Mouse (Mus musculus): ENCODE results near the gene Mpv17l. TPM values are rescaled to one million over a fixed set of nuclear protein-coding genes. Genes with fewer than 3 reads are reported as not detected.
A peak's percentile ranks its signal among the peaks of the same experiment; 100 is the strongest.
"Not testable (repeated sequence)": the region's sequence is repeated elsewhere in the genome, so short reads cannot be mapped to it uniquely, and the experiment has no call there.

Mpv17l gene
- total RNA-seq, 2 experiments from 2014 or later: not detected

DNA sequence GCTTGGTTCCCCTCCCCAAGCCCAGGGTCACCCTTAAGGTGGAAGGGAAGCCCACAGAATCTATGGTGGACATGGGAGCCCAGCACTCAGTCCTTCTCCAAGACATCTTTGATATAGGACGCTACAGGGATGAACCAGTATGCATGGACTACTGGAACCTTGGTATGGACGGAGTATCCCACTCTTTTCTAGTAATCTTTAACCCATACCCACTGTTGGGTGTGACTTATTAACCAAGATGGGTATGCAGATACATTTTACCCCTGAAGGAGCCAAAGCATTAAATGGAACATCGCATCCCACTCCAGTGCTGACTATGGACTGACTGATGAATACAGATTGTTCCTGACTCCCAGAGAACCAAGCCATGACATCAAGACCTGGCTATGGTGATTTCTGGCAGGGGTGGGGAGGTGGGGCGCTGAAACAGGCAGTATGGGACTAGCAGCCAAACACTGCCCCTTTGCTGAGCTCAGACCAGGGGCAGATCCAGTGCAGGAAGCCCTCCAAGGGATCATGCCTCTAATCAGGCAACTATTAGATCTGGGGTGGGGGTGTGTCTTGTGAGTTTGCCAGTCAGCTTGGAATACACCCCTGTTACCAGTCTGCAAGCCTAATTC lies 24.6 kb downstream of the Mpv17l start:
- ATAC-seq (replicated peaks; ENCODE audit: poor library complexity, severe bottlenecking): no peak

GRCm38 (mm10) chr16:13940139-13940846 lies 37.3 kb downstream of the Mpv17l start:
- no peak; the same call in 1 of the 2 replicates for ATAC-seq (replicated peaks; ENCODE audit: poor library complexity, severe bottlenecking)

GRCm38 (mm10) chr16:13940847-13941395 lies 38.0 kb downstream of the Mpv17l start:
- ATAC-seq (replicated peaks; ENCODE audit: poor library complexity, severe bottlenecking): peak; percentile 52

- 0 out of 2 replicates have a peak, but pooled peaks have one; percentile 16 for ATAC-seq (replicated peaks; ENCODE audit: poor library complexity, severe bottlenecking)
These were observed 41.2 kb downstream of the Mpv17l start for GRCm38 (mm10) chr16:13944178-13944577.

- ATAC-seq (replicated peaks; ENCODE audit: poor library complexity, severe bottlenecking): no peak
These were observed 41.8 kb downstream of the Mpv17l start for GRCm38 (mm10) chr16:13944752-13945151.

DNA sequence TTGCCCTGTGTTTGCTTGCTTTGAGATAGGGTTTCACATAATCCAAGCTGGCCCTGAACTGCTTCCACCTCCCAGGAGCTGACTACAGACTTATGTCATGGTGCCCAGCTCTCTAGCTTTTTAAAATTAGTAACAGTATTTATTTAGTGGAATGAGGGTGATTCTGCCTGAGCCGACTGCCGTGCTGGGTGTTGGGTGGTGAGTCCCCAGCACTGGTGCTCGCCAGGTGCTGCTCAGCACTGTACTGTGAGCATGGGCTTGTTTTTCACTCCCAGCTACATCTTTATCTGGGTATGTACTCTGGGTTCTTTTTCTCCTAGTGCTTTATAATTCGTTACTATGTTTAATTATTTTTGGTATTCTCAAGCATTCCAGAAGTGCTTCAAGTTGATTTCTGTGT lies 42.2 kb downstream of the Mpv17l start:
- ATAC-seq (replicated peaks; ENCODE audit: poor library complexity, severe bottlenecking): no peak

GRCm38 (mm10) chr16:13946306-13946705 lies 43.3 kb downstream of the Mpv17l start:
- ATAC-seq (replicated peaks; ENCODE audit: poor library complexity, severe bottlenecking): no peak

GRCm38 (mm10) chr16:13951245-13951644 lies 48.3 kb downstream of the Mpv17l start:
- no peak for ATAC-seq (replicated peaks; ENCODE audit: poor library complexity, severe bottlenecking)

- ATAC-seq (replicated peaks; ENCODE audit: poor library complexity, severe bottlenecking): no peak
These were observed 59.1 kb downstream of the Mpv17l start for GRCm38 (mm10) chr16:13962053-13962452.

GRCm38 (mm10) chr16:13969096-13969495 lies 66.1 kb downstream of the Mpv17l start:
- ATAC-seq (replicated peaks; ENCODE audit: poor library complexity, severe bottlenecking): no peak

- ATAC-seq (replicated peaks; ENCODE audit: poor library complexity, severe bottlenecking): no peak
These were observed 69.1 kb downstream of the Mpv17l start for GRCm38 (mm10) chr16:13972051-13972450.

DNA sequence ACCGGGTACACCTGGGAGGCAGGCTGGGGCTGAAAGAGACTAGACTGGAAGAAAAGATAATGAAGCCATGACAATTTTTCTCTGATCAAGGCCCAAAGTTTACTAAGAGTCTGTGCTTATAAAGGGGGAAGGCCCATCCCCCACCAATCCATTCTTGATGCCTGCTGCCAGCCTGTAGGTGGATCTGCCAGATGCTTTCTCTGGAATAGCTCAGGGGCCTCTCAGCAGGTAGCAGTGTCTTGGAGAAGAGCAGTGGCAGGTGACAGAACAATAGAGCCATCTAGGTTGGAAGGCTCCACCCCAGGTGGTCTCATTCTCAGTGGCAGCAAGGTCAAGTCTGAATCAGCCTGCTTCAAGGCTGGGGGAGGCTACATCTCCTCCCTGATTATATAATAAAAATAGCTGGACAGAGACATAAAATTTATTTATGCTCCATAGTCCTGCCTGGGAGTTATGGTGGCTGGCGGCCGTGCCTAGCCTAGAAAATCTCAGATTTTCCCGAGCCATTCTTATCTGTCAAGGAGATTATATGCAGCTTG lies 73.5 kb downstream of the Mpv17l start:
- ATAC-seq (replicated peaks; ENCODE audit: poor library complexity, severe bottlenecking): not testable (repeated sequence)

- ATAC-seq (replicated peaks; ENCODE audit: poor library complexity, severe bottlenecking): not testable (repeated sequence)
These were observed 74.1 kb downstream of the Mpv17l start for GRCm38 (mm10) chr16:13977026-13977425.

DNA sequence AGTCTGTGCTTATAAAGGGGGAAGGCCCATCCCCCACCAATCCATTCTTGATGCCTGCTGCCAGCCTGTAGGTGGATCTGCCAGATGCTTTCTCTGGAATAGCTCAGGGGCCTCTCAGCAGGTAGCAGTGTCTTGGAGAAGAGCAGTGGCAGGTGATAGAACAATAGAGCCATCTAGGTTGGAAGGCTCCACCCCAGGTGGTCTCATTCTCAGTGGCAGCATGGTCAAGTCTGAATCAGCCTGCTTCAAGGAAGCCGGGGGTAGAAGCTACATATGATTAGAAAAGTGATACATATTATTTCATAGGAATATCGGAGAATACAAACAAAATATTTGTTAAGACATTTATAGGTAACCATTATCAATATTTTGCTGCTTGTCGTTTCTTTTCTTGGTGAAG lies 78.8 kb downstream of the Mpv17l start:
- not testable (repeated sequence) for ATAC-seq (replicated peaks; ENCODE audit: poor library complexity, severe bottlenecking)

DNA sequence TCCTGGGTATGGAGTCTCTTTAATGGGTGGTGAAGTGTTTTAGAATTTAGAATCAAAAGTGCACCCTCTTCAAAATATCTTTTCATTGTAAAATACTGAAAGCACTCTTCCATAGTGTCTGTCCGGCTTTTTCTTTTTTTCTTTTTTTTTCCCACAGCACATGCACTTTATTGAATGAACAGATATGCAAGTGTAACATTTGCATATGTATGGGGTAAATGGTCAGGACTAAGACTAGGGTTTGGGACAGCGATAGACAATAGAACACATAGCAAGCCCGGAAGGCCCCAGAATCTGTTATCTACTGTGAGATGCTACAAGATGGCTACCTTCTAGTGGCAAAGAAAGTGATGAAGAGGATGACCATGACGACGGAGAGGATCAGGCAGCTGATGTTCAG lies 80.2 kb downstream of the Mpv17l start:
- ATAC-seq (replicated peaks; ENCODE audit: poor library complexity, severe bottlenecking): no peak

DNA sequence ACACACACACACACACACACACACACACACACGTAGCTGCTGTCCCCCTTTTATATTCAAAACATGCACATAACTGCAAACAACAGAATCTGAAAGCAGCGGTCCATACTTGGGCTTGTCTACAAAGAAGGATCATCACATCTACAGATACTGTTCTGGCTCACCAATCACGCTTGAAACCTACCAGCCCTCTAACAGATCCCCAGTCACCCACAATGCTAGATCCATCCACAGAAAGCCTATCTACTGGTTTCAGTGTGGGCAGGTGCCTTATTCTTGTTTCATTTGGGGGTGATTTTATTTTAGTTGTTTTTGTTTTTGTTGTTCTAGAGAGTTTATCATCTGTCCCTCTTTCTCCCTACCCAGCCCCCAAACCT lies 83.2 kb downstream of the Mpv17l start:
- no peak for ATAC-seq (replicated peaks; ENCODE audit: poor library complexity, severe bottlenecking)

- peak; percentile 94 for ATAC-seq (replicated peaks; ENCODE audit: poor library complexity, severe bottlenecking)
These were observed 83.9 kb downstream of the Mpv17l start, which contains the start of the genes 2900011O08Rik and Ifitm7 for GRCm38 (mm10) chr16:13986574-13987478. TSS of gene 2900011O08Rik (plus strand) at chr16:13986604. TSS of gene Ifitm7 (minus strand) at chr16:13986888.

GRCm38 (mm10) chr16:13992518-13993248 lies 89.7 kb downstream of the Mpv17l start:
- no peak for ATAC-seq (replicated peaks; ENCODE audit: poor library complexity, severe bottlenecking)

- ATAC-seq (replicated peaks; ENCODE audit: poor library complexity, severe bottlenecking): no peak
These were observed 91.1 kb downstream of the Mpv17l start for GRCm38 (mm10) chr16:13994076-13994475.

DNA sequence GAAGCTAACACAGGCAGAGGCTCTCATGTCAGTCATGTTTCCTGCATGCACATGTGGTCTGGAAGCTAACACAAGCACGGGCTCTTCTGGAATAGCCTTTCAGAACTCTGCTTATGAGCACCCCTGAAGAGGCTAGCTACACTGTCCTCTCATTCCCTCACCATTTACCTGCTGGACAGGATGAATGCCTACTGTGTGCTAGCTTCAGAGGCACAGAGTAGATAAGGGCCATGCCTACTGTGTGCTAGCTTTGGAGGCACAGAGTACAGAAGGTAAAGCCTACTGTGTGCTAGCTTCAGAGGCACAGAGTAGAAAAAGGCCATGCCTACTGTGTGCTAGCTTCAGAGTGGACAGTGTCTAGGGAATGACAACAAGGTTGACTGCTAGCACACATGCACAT lies 91.5 kb downstream of the Mpv17l start:
- no peak for ATAC-seq (replicated peaks; ENCODE audit: poor library complexity, severe bottlenecking)
